Mouse (Mus musculus) lung, adult 2 months (tissue): Measurements from ENCODE around the gene Blvra.

Experiments used
- CTCF ChIP-seq: fragments of 200-500 bp; IDR thresholded peaks from 2 replicates; pipeline ENCODE4 v1.5.1; 2011; ENCODE audit warnings: mild to moderate bottlenecking, low read length, control low read depth; ENCODE audit not compliant: insufficient read depth
- POLR2A ChIP-seq: fragments of 200-500 bp; IDR thresholded peaks from 2 replicates; pipeline ENCODE4 v1.6.1; 2011; ENCODE audit warnings: low read depth, mild to moderate bottlenecking, control low read depth, low read length, borderline replicate concordance; ENCODE audit errors: extremely low read depth

DNA sequence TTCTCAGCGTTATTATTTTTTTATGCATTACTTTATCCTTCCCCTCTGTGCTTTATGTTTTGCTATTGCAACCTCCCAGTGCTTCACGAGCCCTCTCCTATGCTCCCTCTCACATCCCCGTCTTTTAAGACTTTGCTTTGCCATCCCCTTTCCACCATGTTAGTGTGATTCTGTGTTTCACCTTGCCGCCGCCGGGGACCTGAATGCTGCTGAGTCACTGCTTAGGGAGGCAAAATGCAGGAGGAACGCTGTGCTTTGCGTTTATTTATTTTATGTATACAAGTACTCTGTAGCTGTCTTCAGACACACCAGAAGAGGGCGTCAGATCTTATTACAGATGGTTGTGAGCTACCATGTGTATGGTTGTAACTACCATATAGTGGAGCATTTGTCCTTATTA lies 7.1 kb downstream of the Blvra start:
- no peak for TF ChIP-seq CTCF
- TF ChIP-seq POLR2A, result no peak
